Mouse (Mus musculus) embryonic fibroblast, embryonic 13.5 days (primary cell): ENCODE measurements around the gene Sptbn4.

ENCODE experiments used
- CTCF ChIP-seq: IDR thresholded peaks from 2 replicates; pipeline ENCODE4 v1.5.1; 2011; ENCODE audit warnings: mild to moderate bottlenecking, control low read depth, low read length, moderate library complexity, borderline replicate concordance; ENCODE audit not compliant: insufficient read depth
- POLR2A ChIP-seq: IDR thresholded peaks from 2 replicates; pipeline ENCODE4 v1.6.1; 2011; ENCODE audit warnings: low read depth, mild to moderate bottlenecking, control low read depth, low read length, moderate library complexity

GRCm38 (mm10) chr7:27427387-27427786, 20.1 kb downstream of the Sptbn4 start:
- no peak for TF ChIP-seq CTCF
- no peak for TF ChIP-seq POLR2A
